Mouse (Mus musculus): ENCODE results near the gene Tmem175. TPM values are rescaled to one million over a fixed set of nuclear protein-coding genes. Genes with fewer than 3 reads are reported as not detected.

The Tmem175 gene
- 2.1 and 4.4 TPM in 2 replicates for polyA plus RNA-seq (2012)

GRCm38 (mm10) chr5:108629634-108630483 is at the start of gene Tmem175, which contains the start of gene Gak:
Gene Tmem175 (plus strand): TSS chr5:108629770.
Gene Gak (minus strand): TSS chr5:108629755.
- no peak for TF ChIP-seq GATA1 (IDR thresholded peaks at IDR 0.05; ENCODE audit: low read length)

- TF ChIP-seq GATA1 (IDR thresholded peaks at IDR 0.05; ENCODE audit: low read length), result no peak
Observed at GRCm38 (mm10) chr5:108581361-108581891, 48.1 kb upstream of the Tmem175 start.

- TF ChIP-seq GATA1 (IDR thresholded peaks at IDR 0.05; ENCODE audit: low read length), result no peak
Observed at GRCm38 (mm10) chr5:108599923-108600322, 29.6 kb upstream of the Tmem175 start.

GRCm38 (mm10) chr5:108602537-108602936 is 27.0 kb upstream of the Tmem175 start:
- TF ChIP-seq GATA1 (IDR thresholded peaks at IDR 0.05; ENCODE audit: low read length), result no peak

GRCm38 (mm10) chr5:108610426-108610825 is 19.1 kb upstream of the Tmem175 start:
- no peak for TF ChIP-seq GATA1 (IDR thresholded peaks at IDR 0.05; ENCODE audit: low read length)

- TF ChIP-seq GATA1 (IDR thresholded peaks at IDR 0.05; ENCODE audit: low read length), result no peak
Observed at GRCm38 (mm10) chr5:108621870-108622269, 7.7 kb upstream of the Tmem175 start.

GRCm38 (mm10) chr5:108626050-108626660 is 3.4 kb upstream of the Tmem175 start:
- TF ChIP-seq GATA1 (IDR thresholded peaks at IDR 0.05; ENCODE audit: low read length), result no peak

GRCm38 (mm10) chr5:108628891-108629633 is 508 bp upstream of the Tmem175 start:
- no peak for TF ChIP-seq GATA1 (IDR thresholded peaks at IDR 0.05; ENCODE audit: low read length)

- TF ChIP-seq GATA1 (IDR thresholded peaks at IDR 0.05; ENCODE audit: low read length), result no peak
Observed at GRCm38 (mm10) chr5:108633676-108634075, 4.1 kb downstream of the Tmem175 start.

- TF ChIP-seq GATA1 (IDR thresholded peaks at IDR 0.05; ENCODE audit: low read length), result no peak
Observed at GRCm38 (mm10) chr5:108636172-108636571, 6.6 kb downstream of the Tmem175 start.

GRCm38 (mm10) chr5:108643674-108644073 is 14.1 kb downstream of the Tmem175 start:
- no peak for TF ChIP-seq GATA1 (IDR thresholded peaks at IDR 0.05; ENCODE audit: low read length)

- TF ChIP-seq GATA1 (IDR thresholded peaks at IDR 0.05; ENCODE audit: low read length), result no peak
Observed at GRCm38 (mm10) chr5:108645651-108646342, 16.2 kb downstream of the Tmem175 start.

- no peak for TF ChIP-seq GATA1 (IDR thresholded peaks at IDR 0.05; ENCODE audit: low read length)
Observed at GRCm38 (mm10) chr5:108646343-108646660, 16.7 kb downstream of the Tmem175 start.

- TF ChIP-seq GATA1 (IDR thresholded peaks at IDR 0.05; ENCODE audit: low read length), result no peak
Observed at GRCm38 (mm10) chr5:108647311-108647710, 17.7 kb downstream of the Tmem175 start.

- TF ChIP-seq GATA1 (IDR thresholded peaks at IDR 0.05; ENCODE audit: low read length), result no peak
Observed at GRCm38 (mm10) chr5:108647820-108648465, 18.4 kb downstream of the Tmem175 start.

Data from G1E-ER4 (cell line).